Mouse (Mus musculus) adrenal gland, postnatal 25 days (tissue): ENCODE measurements at regions not wholly inside any gene's neighbourhood (a gene's known extent, or its start where the extent isn't known, plus 50 kb on each side); places are given as distances from the start of the nearest gene placed in this dataset.
"Not testable (repeated sequence)": the region's sequence is repeated elsewhere in the genome, so short reads cannot be mapped to it uniquely, and the experiment has no call there.

Experiments
- DNase-seq: peaks from one replicate; pipeline ENCODE4 v3.0.0; 2021; ENCODE audit warnings: mixed read lengths

GRCm38 (mm10) chr8:96586129-96586528, 697.8 kb upstream of the Got2 start:
- DNase-seq: no peak

- no peak for DNase-seq
Observed at GRCm38 (mm10) chr8:96552512-96552911, 664.2 kb upstream of the Got2 start.

- DNase-seq: no peak
Observed at GRCm38 (mm10) chr8:96550408-96550807, 662.1 kb upstream of the Got2 start.

- DNase-seq: no peak
Observed at GRCm38 (mm10) chr8:96548663-96549062, 660.3 kb upstream of the Got2 start.

GRCm38 (mm10) chr8:96548187-96548586, 659.8 kb upstream of the Got2 start:
- DNase-seq: no peak

GRCm38 (mm10) chr8:96542215-96542614, 653.9 kb upstream of the Got2 start:
- DNase-seq: no peak

DNA sequence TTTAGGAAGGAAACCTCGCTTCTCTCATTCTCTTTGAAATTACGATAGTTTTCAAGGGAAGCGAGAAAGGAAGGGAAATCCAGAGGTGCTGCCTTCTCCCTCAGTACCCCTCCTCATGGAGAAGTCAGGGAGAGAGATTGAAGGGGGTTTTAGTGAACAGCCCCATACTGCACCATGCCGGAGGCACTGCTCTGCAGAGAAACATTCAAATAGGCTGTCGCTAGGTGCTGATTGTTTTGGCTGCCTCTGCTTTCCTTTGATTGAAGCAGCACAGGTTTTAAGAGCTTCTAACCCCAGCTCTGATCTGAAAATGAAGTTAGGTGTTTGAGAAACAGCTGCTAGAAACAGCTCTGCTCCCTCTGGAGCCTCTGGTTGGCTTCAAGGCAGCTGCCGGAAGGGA, 610.5 kb upstream of the Got2 start:
- DNase-seq: no peak

GRCm38 (mm10) chr8:96495406-96495805, 607.1 kb upstream of the Got2 start:
- no peak for DNase-seq

DNA sequence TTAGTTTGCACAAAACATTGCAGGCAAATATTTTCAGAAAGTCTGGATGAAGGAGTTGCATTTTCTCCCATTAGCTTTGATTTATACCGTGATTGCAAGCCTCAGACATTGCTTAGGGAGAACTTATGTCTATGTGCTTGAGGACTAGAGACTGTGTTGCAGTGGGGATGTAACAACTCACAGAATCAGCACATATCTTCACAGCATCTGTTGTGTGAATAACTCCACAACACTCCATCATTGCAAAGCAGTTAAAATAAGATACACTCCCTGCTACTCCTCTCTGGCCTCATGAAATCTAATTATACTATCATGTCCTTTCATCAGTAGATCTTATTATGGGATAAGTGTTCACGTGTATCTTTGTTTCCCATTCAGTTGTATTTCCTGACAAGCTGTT, 601.5 kb upstream of the Got2 start:
- no peak for DNase-seq

DNA sequence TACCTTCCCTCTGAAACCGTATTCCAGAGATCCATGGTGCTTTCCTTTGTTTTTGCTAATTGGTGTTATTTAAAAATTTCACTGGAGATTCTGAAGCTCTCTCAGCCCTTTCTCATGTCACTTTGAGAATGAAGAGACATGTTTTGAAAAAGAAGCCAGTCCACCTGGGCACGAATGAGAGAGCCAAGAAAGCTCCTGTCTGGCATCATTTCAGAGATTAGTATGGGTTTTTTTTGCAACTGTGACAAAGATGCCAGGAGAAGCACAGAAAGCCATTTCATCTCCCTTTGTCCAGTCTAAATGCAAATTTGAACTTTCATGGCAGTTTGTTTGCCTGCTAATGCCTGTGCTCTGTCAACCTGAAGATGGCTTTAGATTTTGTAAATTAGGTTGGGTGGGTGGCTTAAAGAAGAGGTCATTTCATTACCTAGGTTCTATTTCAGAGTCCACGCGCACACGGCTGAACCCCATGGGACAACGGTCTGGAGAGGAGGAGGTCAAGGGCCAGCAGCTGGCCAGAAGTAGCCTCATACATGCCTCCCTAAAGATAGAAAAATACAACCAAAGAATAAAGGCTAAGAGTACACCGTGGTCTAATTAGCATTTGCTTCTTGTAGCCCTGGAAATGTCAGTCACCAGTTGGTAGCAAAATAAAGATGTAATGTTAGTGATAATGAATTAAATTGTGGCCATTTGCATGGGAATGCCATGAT, 600.5 kb upstream of the Got2 start:
- no peak for DNase-seq

DNA sequence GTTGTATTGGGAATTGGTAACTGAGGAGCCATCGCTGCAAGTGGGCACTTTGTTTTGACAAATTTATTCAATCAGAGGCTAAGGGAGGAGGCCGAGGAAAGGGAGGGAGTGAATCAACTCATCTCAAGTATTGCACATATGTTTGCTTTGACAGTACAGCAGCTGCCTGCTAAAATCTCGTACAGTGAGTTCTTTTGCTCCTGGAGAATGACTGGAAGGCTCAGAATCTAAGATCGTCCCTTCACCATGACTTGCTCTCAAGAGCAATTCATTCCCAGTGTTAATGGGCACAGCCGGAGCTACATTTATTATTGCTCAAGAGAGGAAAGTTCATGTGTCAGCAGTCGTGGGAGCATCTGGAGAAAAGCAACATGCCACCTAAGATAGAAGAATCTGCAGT, 567.6 kb upstream of the Got2 start:
- DNase-seq: no peak

DNA sequence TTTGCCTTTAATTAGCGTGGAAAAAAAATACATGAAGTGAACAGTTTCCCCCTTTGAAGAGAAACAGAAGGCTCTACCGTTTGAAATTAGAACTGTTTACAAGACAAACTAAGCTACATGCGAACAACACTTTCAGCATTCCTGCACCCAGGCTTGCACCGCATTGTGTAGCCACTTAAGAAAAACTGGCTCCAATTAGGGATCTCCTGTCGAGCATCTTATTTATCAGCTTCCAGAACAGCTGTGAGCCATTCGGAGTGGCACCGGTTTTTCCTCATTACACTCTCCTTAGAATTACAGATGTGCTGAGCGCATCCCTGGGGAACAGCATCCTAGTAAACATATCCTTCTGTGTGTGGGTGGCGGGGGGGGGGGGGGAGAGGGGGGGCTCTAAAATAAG, 567.0 kb upstream of the Got2 start:
- DNase-seq: no peak

DNA sequence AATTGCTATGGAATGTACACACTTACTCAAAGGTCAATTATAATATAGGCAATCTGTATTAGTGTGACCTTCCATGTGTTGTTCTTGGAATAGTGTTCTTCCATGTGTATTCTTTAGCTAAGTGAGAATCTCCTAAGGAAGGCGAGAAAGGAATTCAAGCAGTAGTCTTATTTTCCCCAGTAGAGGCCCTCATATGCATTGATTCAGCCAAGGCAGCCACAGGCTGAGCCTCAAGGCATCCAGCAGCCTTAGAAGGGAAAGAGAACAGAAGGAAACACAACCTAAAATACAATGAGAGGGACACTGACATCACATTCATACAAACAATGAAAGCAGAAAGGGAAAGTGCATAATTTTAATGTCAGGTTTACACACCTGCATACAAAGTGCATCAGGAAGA, 541.4 kb upstream of the Got2 start:
- no peak for DNase-seq

- peak; percentile 7 for DNase-seq
Observed at GRCm38 (mm10) chr8:96426900-96427299, 538.6 kb upstream of the Got2 start.

- no peak for DNase-seq
Observed at GRCm38 (mm10) chr8:96409601-96410000, 521.3 kb upstream of the Got2 start.

DNA sequence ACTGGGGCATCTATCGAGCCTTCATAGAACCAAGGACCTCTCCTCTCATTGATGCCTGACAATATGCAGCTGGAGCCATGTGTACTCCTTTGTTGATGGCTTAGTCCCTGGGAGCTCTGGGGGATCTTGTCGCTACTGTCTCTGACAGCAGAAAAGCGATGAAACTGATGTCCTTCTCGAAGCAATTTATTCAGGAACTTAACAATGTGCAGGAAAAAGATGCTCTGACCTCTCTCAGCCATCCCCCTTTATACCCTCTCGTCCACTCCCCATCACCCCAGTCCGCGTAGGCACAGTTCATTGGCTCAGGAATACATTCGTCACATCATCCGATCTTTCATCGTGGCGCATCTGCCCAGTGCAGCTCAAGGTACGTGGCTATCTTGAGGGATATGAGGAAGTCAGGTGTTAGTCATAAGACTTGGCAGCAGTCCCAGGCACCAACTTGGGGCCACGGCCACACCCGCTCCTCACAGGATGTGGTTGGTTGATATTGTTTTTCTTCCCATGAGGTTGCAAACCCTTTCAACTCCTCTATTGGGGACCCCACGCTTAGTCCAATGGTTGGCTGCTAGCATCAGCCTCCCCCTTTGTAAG, 516.3 kb upstream of the Got2 start:
- no peak for DNase-seq

- no peak for DNase-seq
Observed at GRCm38 (mm10) chr8:96403669-96404068, 515.3 kb upstream of the Got2 start.

GRCm38 (mm10) chr8:96399381-96399780, 511.0 kb upstream of the Got2 start:
- not testable (repeated sequence) for DNase-seq

GRCm38 (mm10) chr8:96393024-96393423, 504.7 kb upstream of the Got2 start:
- no peak for DNase-seq

DNA sequence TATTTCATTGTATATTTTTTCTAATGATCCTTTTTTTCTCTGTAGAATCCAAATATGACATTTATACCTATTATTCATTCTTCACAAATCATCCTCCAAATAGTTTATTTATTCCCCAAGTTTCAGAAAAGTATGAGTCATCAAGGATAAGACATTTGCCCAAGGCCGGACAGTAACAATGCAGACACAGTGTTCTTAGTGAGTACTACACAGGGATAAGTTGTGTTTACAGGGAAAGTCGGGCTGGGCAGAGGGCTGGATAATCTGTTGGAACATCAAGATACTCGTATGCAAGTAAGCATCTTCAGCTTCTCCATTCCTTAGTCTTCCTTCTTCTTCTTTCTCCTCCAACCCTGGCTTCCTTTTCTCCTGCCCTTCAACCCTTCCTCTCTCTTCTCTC, 500.9 kb upstream of the Got2 start:
- peak; percentile 6 for DNase-seq

DNA sequence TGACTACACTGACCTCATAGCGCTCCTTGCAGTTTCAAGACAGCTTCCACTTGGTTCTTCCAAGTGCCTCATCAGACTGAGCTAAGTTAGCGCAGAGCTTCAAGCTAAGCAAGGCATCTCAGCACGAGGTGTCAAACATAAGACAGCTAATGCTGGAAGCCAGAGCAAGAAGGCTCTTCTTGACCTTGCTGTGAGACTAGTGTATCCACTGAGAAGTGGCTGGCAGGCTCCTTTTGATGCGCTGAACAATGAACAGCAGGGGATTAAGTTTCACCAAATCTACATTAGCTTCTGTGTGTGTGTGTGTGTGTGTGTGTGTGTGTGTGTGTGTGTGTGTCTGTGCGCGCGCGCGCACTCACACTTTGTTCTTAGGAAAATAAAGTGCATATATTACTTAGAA, 482.2 kb upstream of the Got2 start:
- no peak for DNase-seq

DNA sequence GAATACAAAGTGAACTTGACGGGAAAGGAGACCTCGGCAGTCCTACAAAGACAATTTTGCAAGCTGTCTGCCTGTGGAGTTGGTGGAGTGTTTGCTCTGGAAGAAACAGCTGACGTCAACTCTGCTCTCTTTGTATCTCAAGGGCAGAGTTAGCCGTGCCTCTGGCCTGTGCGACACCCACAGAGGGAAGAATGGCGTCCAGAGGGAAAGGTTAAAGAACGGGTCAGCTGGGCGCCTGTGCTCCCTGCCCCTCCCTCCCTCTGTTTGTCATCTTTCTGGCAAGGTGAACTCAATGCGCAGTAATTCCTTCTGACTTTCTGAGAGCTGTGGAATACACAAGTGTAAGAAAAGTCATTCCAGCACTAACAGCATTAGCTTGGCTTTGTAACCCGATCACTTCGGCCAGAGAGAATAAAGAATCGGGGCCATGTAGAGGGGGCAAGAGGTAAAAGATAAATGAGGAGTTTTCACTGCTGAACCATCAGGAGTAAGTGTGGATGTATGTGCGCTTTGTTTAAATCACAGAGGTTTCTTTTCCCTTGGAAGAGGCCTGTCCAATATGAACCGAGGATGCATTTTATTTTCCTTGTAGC, 474.6 kb upstream of the Got2 start:
- DNase-seq: peak; percentile 24

DNA sequence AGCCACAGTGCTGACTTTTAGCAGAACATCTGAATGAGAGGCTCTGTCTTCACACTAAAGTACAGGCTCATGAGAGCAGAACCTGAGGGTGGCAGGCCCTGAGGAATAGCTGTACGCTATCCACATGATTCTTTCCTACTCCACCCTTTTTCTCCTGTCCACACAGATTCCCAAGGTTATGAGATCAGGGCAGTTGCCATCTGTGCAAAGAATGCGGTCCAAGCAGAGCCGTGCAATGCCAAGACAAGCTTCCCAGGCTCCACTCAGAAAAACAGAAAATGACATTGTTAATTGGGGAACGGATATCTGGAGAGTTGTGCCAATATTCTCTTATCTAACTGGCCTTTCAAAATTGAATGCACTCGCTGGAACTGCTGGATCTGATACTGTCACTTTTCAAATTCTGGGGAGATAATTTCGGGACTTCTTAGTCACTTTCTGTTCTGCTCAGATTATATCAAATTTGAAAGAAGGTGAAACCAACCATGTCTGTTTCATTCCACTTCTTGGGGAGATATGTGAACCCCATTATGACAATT, 462.3 kb upstream of the Got2 start:
- no peak for DNase-seq

GRCm38 (mm10) chr8:96349503-96349902, 461.2 kb upstream of the Got2 start:
- DNase-seq: no peak
